Comparison of ENCODE assay signal across 9 mouse cellular contexts in genomic region chr11:57950989-57951388, GRCm38 (mm10). TPM values are rescaled to one million over a fixed set of nuclear protein-coding genes. Genes with fewer than 3 reads are reported as not detected.
DNase-seq lines count a peak whose midpoint lies in the region; ATAC-seq and TF ChIP-seq lines count a peak whose summit lies in the region.
"Had no signal": no experiment of that assay in that cellular context is flagged by ENCODE, and none has a peak within 500 bp of the region (broad histone marks: within the 10 kb centered on the region; RNA-seq: fewer than 3 reads in every experiment).

No protein-coding gene starts in this region.

- 1% methylated on average over 4 of the region's 4 CpGs for WGBS in hindbrain, embryonic 11.5 days
- 3% methylated on average over 4 of the region's 4 CpGs for WGBS in hindbrain, embryonic 12.5 days
- WGBS in liver, embryonic 12.5 days (ENCODE audit: insufficient replicate concordance), result 0% methylated on average over 4 of the region's 4 CpGs
- WGBS in stomach, postnatal 0 days, result 4% methylated on average over 4 of the region's 4 CpGs
- 0% methylated on average over 4 of the region's 4 CpGs for WGBS in midbrain, embryonic 16.5 days

- TF ChIP-seq EP300 in stomach, postnatal 0 days (optimal IDR thresholded peaks at IDR 0.05), result no peak

- no peak overlapping the region for H3K27ac ChIP-seq in hindbrain, embryonic 11.5 days (ENCODE audit: low read depth, low read length)
- no peak overlapping the region for H3K27ac ChIP-seq in hindbrain, embryonic 12.5 days
- peak overlapping the region; percentile 99 for H3K27ac ChIP-seq in liver, embryonic 12.5 days
- no peak overlapping the region for H3K27ac ChIP-seq in stomach, postnatal 0 days (replicated peaks)
- H3K27ac ChIP-seq in midbrain, embryonic 16.5 days (ENCODE audit: low read length), result no peak overlapping the region
- H3K27ac ChIP-seq: limb, embryonic 12.5 days had no signal

- no peaks in the 10 kb centered on the region for H3K4me1 ChIP-seq in hindbrain, embryonic 11.5 days (replicated peaks; ENCODE audit: control insufficient read depth, insufficient read depth, low read length)
- H3K4me1 ChIP-seq in hindbrain, embryonic 12.5 days, result no peaks in the 10 kb centered on the region
- peaks cover 67% of the 10 kb centered on the region for H3K4me1 ChIP-seq in liver, embryonic 12.5 days
- H3K4me1 ChIP-seq in stomach, postnatal 0 days (replicated peaks; ENCODE audit: control insufficient read depth, insufficient read depth), result no peaks in the 10 kb centered on the region
- H3K4me1 ChIP-seq in midbrain, embryonic 16.5 days (ENCODE audit: control insufficient read depth, insufficient read depth, low read length), result no peaks in the 10 kb centered on the region
- H3K4me1 ChIP-seq: limb, embryonic 12.5 days had no signal

- no peaks in the 10 kb centered on the region for H3K9me3 ChIP-seq in hindbrain, embryonic 11.5 days (ENCODE audit: control insufficient read depth, low read length)
- H3K9me3 ChIP-seq in hindbrain, embryonic 12.5 days (replicated peaks), result no peaks in the 10 kb centered on the region
- no peaks in the 10 kb centered on the region for H3K9me3 ChIP-seq in liver, embryonic 12.5 days (replicated peaks)
- H3K9me3 ChIP-seq in stomach, postnatal 0 days (ENCODE audit: control insufficient read depth, low read length), result no peaks in the 10 kb centered on the region
- no peaks in the 10 kb centered on the region for H3K9me3 ChIP-seq in midbrain, embryonic 16.5 days (replicated peaks; ENCODE audit: control insufficient read depth, low read length, poor library complexity, severe bottlenecking)
- H3K9me3 ChIP-seq: limb, embryonic 12.5 days had no signal

- no peak overlapping the region for H3K9ac ChIP-seq in hindbrain, embryonic 11.5 days (ENCODE audit: low read depth, low read length)
- no peak overlapping the region for H3K9ac ChIP-seq in hindbrain, embryonic 12.5 days
- H3K9ac ChIP-seq in liver, embryonic 12.5 days, result peak overlapping the region; percentile 66
- H3K9ac ChIP-seq in stomach, postnatal 0 days (ENCODE audit: low read length), result no peak overlapping the region
- no peak overlapping the region for H3K9ac ChIP-seq in midbrain, embryonic 16.5 days (ENCODE audit: low read depth, low read length)
- H3K9ac ChIP-seq: limb, embryonic 12.5 days had no signal

- no peak overlapping the region for H3K4me3 ChIP-seq in hindbrain, embryonic 11.5 days (ENCODE audit: low read depth, low read length)
- H3K4me3 ChIP-seq in hindbrain, embryonic 12.5 days, result no peak overlapping the region
- no peak overlapping the region for H3K4me3 ChIP-seq in liver, embryonic 12.5 days
- H3K4me3 ChIP-seq in stomach, postnatal 0 days (ENCODE audit: low read depth, low read length), result no peak overlapping the region
- H3K4me3 ChIP-seq in midbrain, embryonic 16.5 days (ENCODE audit: low read depth, low read length), result no peak overlapping the region
- H3K4me3 ChIP-seq: limb, embryonic 12.5 days had no signal

- no peak overlapping the region for H3K4me2 ChIP-seq in hindbrain, embryonic 11.5 days (replicated peaks; ENCODE audit: low read depth, low read length)
- H3K4me2 ChIP-seq in hindbrain, embryonic 12.5 days (replicated peaks), result no peak overlapping the region
- peak overlapping the region; percentile 59 for H3K4me2 ChIP-seq in liver, embryonic 12.5 days
- no peak overlapping the region for H3K4me2 ChIP-seq in stomach, postnatal 0 days (replicated peaks; ENCODE audit: low read depth)
- no peak overlapping the region for H3K4me2 ChIP-seq in midbrain, embryonic 16.5 days (ENCODE audit: low read length)
- H3K4me2 ChIP-seq: limb, embryonic 12.5 days had no signal

- peak; percentile 89 for TF ChIP-seq CTCF in stomach, postnatal 0 days (IDR thresholded peaks at IDR 0.05; ENCODE audit: low read depth)

- ATAC-seq in hindbrain, embryonic 11.5 days (ENCODE audit: low FRiP score), result no peak
- no peak for ATAC-seq in hindbrain, embryonic 12.5 days (ENCODE audit: low FRiP score)
- ATAC-seq in liver, embryonic 12.5 days, result no peak
- ATAC-seq in stomach, postnatal 0 days (ENCODE audit: low FRiP score, low TSS enrichment), result no peak
- ATAC-seq in midbrain, embryonic 16.5 days, result no peak

- no peaks in the 10 kb centered on the region for H3K27me3 ChIP-seq in hindbrain, embryonic 11.5 days (ENCODE audit: control insufficient read depth, insufficient read depth, low read length)
- H3K27me3 ChIP-seq in hindbrain, embryonic 12.5 days, result no peaks in the 10 kb centered on the region
- H3K27me3 ChIP-seq in liver, embryonic 12.5 days (replicated peaks), result no peaks in the 10 kb centered on the region
- no peaks in the 10 kb centered on the region for H3K27me3 ChIP-seq in stomach, postnatal 0 days (ENCODE audit: control insufficient read depth, insufficient read depth, low read length)
- H3K27me3 ChIP-seq in midbrain, embryonic 16.5 days (ENCODE audit: control insufficient read depth, insufficient read depth, low read depth, low read length), result no peaks in the 10 kb centered on the region
- H3K27me3 ChIP-seq: limb, embryonic 12.5 days had no signal

- no peaks in the 10 kb centered on the region for H3K36me3 ChIP-seq in hindbrain, embryonic 11.5 days (ENCODE audit: control insufficient read depth, insufficient read depth, low read length)
- no peaks in the 10 kb centered on the region for H3K36me3 ChIP-seq in hindbrain, embryonic 12.5 days
- no peaks in the 10 kb centered on the region for H3K36me3 ChIP-seq in liver, embryonic 12.5 days
- H3K36me3 ChIP-seq in stomach, postnatal 0 days (ENCODE audit: control insufficient read depth, insufficient read depth, low read length), result no peaks in the 10 kb centered on the region
- H3K36me3 ChIP-seq in midbrain, embryonic 16.5 days (ENCODE audit: control insufficient read depth, insufficient read depth, low read length), result no peaks in the 10 kb centered on the region
- H3K36me3 ChIP-seq: limb, embryonic 12.5 days had no signal

- peak; percentile 76 for DNase-seq in hindbrain, embryonic 11.5 days (ENCODE audit: low spot score)
- DNase-seq in A20 (ENCODE audit: low read depth, low spot score) (peak; percentile 82), MEL-GATA-1-ER (ENCODE audit: extremely low read depth, low read depth) (peak; percentile 58)
- DNase-seq in embryo, embryonic 10.5 days (ENCODE audit: low spot score), result peak; percentile 84
- no peak for DNase-seq in stomach, postnatal 0 days (ENCODE audit: low spot score)

RNA-seq across cellular contexts. Expression of gene Larp1, which starts 57.9 kb away (rescaled TPM):
- 14.5 and 18.2 TPM in 2 replicates for polyA plus RNA-seq in hindbrain, embryonic 11.5 days (2014; fragmentation: Nextera tagmentation; extraction: Ambion mirVana)
- polyA plus RNA-seq in hindbrain, embryonic 12.5 days (2016; fragmentation: Nextera tagmentation; extraction: Ambion mirVana), result 18.5 and 19.0 TPM in 2 replicates
- 41.6 and 42.4 TPM in 2 replicates for polyA plus RNA-seq in liver, embryonic 12.5 days (2016; fragmentation: Nextera tagmentation; extraction: Ambion mirVana)
- polyA plus RNA-seq in stomach, postnatal 0 days (2015; fragmentation: Nextera tagmentation; extraction: Ambion mirVana), result 11.6 and 12.8 TPM in 2 replicates
- 17.7 and 18.4 TPM in 2 replicates for polyA plus RNA-seq in midbrain, embryonic 16.5 days (2015; fragmentation: Nextera tagmentation; extraction: Ambion mirVana)
